Mouse (Mus musculus) kidney, adult 2 months (tissue): ENCODE measurements around the gene Ccdc134.

Experiments used
- CTCF ChIP-seq: fragments of 200-500 bp; conservative IDR thresholded peaks from 2 replicates; pipeline ENCODE4 v1.5.1; 2011; ENCODE audit warnings: low read depth, mild to moderate bottlenecking, control low read depth, low read length, moderate library complexity, mixed read lengths; ENCODE audit not compliant: insufficient read depth, insufficient read length
- POLR2A ChIP-seq: fragments of 200-500 bp; IDR thresholded peaks from one replicate; pipeline ENCODE4 v1.6.1; 2011; ENCODE audit warnings: low read depth, low read length, control low read depth

DNA sequence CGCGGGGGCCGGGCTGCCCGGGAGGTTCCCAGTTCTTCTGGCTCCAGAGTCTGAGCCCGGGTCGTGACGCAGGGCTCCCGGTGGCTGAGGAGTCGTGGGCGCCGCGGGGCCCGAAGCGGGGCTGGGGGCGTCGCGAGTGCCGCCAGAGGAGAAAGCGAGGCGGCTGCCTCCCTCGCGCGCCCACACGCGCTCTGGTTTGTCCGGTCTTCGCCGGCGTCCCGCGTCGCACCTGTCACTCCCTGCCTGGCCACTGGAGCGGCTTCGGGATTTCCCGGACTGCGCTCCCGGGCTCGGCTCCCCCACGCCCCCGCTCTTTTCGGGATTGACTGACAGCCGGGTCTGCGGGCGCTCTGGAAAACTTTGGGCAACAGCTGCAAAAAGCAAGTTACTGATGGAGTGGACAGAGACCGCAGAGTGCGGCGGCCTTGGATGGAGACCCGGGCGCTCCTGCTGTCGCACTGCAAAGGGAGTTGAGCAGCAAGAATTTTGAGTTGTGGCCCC, 19.9 kb downstream of the Ccdc134 start:
- TF ChIP-seq CTCF: no peak
- no peak for TF ChIP-seq POLR2A
